Mouse (Mus musculus): ENCODE measurements around the gene Nupl1.

DNA sequence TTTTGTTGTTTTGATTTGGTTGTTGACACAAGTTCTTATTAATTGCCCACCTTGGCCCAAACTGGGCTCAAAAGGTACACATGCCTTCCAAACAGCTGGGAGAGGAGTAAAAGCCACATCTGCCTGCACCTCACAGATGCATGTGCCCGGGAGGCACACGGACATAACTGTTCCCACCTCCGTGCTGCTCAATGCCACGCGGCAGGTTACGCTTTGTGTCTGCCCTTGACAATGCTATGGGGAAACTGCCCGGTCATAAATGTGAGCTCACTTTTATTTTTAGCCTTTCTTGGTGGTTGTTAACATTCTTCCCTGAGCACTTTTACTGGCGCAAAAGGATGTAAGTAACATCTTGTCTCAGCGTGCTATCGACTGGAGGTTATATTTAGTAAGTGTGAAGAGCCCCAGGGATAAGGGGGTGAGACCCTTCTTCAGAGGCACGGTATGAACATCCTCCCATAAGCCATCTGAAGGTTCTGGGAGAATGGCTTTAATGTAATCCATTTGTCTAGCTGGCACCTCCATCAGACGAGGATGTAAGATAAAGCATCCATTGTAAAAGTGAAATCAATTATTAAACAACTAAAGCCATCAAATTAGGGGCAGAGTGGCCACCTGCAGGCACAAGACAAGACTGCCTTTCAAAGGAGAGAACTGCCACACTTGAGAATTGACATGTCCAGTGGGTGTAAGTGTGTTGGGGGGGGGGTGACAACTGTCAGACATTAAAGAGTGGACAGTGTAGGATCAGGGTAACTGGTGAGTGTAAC is 78.8 kb downstream of the Nupl1 start:
- TF ChIP-seq CTCF (IDR thresholded peaks at IDR 0.05; ENCODE audit: low read depth), result no peak
- no peak for TF ChIP-seq EP300 (IDR thresholded peaks at IDR 0.05; ENCODE audit: low read depth)

Data from liver, embryonic 14.5 days (tissue).